Mouse (Mus musculus): ENCODE measurements around the gene Nek9. TPM values are rescaled to one million over a fixed set of nuclear protein-coding genes. Genes with fewer than 3 reads are reported as not detected.

Gene Nek9
- polyA plus RNA-seq, 1 experiment, result 31.7 TPM

DNA sequence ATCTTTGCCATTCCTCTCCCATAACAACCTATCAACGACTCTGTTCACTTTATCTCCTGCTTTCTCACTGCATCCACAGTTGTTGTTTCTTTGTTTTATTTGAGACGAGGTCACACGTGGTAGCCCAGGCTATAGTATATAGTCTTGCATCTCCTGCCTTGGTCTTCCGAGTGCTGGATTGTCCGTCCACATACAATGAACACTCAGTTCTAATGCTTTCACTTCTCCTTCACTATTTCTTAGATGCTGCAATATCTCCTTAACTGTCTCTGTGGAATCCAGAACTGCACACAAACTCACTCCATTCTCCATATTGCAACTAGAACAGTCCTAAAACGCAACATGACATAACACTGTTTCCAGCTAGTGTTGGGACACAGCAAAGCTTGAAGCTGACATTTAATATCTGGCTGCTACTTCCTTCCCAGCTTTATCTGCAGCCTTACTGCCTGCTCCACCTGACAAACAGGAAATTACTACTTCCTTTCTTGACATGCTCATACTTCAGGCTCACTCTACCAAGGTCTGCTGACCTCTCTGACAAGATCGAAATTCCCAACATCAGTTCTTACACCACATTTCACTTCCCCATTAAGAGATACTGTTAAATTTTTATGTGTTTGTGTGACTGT lies 82.0 kb downstream of the Nek9 start:
- H3K4me1 ChIP-seq (ENCODE audit: control insufficient read depth, insufficient read depth, low read length), result no peaks in the 10 kb centered on the region
- H3K27ac ChIP-seq (ENCODE audit: insufficient read depth, low read length), result no peak overlapping the region
- no peak overlapping the region for H3K4me3 ChIP-seq (ENCODE audit: insufficient read depth, low read length)
- TF ChIP-seq POLR2A (IDR thresholded peaks at IDR 0.05; ENCODE audit: extremely low read depth, insufficient read depth, low read length) (no peak), CTCF (IDR thresholded peaks at IDR 0.05; ENCODE audit: extremely low read depth, insufficient read depth, low read length) (no peak)

DNA sequence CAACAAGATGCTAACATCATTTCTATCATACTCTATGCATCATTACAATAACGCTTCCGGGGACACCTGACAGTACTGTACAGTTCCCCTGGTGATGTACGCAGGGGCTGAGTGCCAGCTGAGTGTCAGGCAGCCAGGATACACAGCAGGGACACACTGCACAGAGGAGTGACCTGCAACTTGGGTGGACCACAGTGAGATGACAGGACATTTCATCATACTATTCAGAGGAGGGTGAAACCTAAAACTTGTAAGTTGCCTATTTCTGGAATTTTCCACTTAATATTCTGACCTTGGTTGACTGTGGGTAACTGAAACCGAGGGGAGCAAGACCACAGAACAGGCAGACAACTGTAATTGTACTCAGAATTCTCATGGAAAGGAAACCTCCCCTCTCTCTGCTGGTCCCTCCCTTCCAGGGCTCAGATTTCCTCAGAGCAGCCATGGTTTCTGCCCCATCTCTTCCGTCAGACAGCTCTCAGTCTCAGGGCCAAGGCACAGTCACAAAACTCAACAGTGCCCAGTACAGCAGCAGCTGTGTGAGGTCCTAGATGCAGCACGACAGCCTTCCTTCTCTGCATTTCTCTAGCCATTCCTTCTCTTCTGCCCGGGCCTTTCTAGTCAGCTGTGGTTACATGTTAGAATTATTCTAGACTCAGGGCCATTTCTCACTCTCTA lies 82.9 kb downstream of the Nek9 start:
- Histone ChIP-seq H3K4me1 (ENCODE audit: control insufficient read depth, insufficient read depth, low read length) (no peaks in the 10 kb centered on the region), H3K4me3 (ENCODE audit: insufficient read depth, low read length) (no peak overlapping the region), H3K27ac (ENCODE audit: insufficient read depth, low read length) (no peak overlapping the region)
- TF ChIP-seq CTCF (IDR thresholded peaks at IDR 0.05; ENCODE audit: extremely low read depth, insufficient read depth, low read length) (no peak), POLR2A (IDR thresholded peaks at IDR 0.05; ENCODE audit: extremely low read depth, insufficient read depth, low read length) (no peak)

- Histone ChIP-seq H3K27ac (ENCODE audit: insufficient read depth, low read length) (no peak overlapping the region), H3K4me1 (ENCODE audit: control insufficient read depth, insufficient read depth, low read length) (no peaks in the 10 kb centered on the region), H3K4me3 (ENCODE audit: insufficient read depth, low read length) (no peak overlapping the region)
- TF ChIP-seq POLR2A (IDR thresholded peaks at IDR 0.05; ENCODE audit: extremely low read depth, insufficient read depth, low read length) (no peak), CTCF (IDR thresholded peaks at IDR 0.05; ENCODE audit: extremely low read depth, insufficient read depth, low read length) (no peak)
These were observed 87.1 kb downstream of the Nek9 start for GRCm38 (mm10) chr12:85252083-85252482.

Other genes with a start within 250 kb of the Nek9 start
- 1.5 and 1.8 TPM in 2 replicates for gene Prox2, start 228.6 kb downstream of the Nek9 start, polyA plus RNA-seq (2012; rRNA removed)
- 144 and 150 TPM in 2 replicates for gene Dlst, start 228.5 kb downstream of the Nek9 start, polyA plus RNA-seq (2012; rRNA removed)
- gene Rps6kl1, start 188.1 kb downstream of the Nek9 start, polyA plus RNA-seq (2012; rRNA removed), result 39.2 and 44.3 TPM in 2 replicates
- gene Pgf, start 161.6 kb downstream of the Nek9 start, polyA plus RNA-seq (2012; rRNA removed), result 2.2 and 2.9 TPM in 2 replicates
- gene Eif2b2, start 119.9 kb downstream of the Nek9 start, polyA plus RNA-seq (2012; rRNA removed), result 90.4 and 101 TPM in 2 replicates
- 12.7 and 13.7 TPM in 2 replicates for gene Mlh3, start 68.8 kb downstream of the Nek9 start, polyA plus RNA-seq (2012; rRNA removed)
- 48.4 and 53.7 TPM in 2 replicates for gene Acyp1, start 50.9 kb downstream of the Nek9 start, polyA plus RNA-seq (2012; rRNA removed)
- gene Zc2hc1c, start 50.8 kb downstream of the Nek9 start, polyA plus RNA-seq (2012; rRNA removed), result 1.2 TPM in 2 replicates
- 138 and 144 TPM in 2 replicates for gene Tmed10, start 35.5 kb upstream of the Nek9 start, polyA plus RNA-seq (2012; rRNA removed)
- gene Fos, start 134.5 kb upstream of the Nek9 start, polyA plus RNA-seq (2012; rRNA removed), result 24.3 and 41.8 TPM in 2 replicates